Mouse (Mus musculus) testis, postnatal 10 days (tissue): ENCODE data around the gene Arhgef7.
"Not testable (repeated sequence)": the region's sequence is repeated elsewhere in the genome, so short reads cannot be mapped to it uniquely, and the experiment has no call there.

ENCODE experiments used
- DNase-seq: peaks from one replicate; pipeline ENCODE4 v3.0.0; 2021; ENCODE audit warnings: low spot score

Arhgef7 gene

GRCm38 (mm10) chr8:11834691-11835090 lies 107.2 kb downstream of the Arhgef7 start:
- no peak for DNase-seq

- no peak for DNase-seq
These were observed 112.7 kb downstream of the Arhgef7 start, which contains the start of gene Tex29 for GRCm38 (mm10) chr8:11840174-11840573. TSS of gene Tex29 (plus strand) at chr8:11840474.

- no peak for DNase-seq
These were observed 114.0 kb downstream of the Arhgef7 start for GRCm38 (mm10) chr8:11841571-11841970.

DNA sequence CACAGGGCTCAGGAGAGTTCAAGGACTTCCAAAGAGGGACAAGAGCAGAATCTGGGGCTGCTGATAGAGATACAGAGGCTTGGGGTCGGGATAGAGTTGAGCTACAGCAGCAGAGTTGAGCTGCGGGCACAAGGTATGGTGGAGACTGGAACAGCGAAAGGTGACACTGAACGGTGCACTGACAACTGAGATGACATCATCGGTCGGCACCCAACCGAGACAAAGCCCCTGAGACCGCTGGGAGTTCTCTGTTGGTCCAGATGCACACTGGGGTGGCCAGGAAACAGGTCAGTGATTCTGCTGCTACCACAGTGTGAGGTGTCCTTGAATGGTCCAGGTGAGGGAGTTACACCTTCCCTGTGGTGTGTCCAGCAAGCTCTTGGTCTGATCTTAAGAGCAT lies 115.2 kb downstream of the Arhgef7 start:
- DNase-seq, result no peak

- no peak for DNase-seq
These were observed 116.3 kb downstream of the Arhgef7 start for GRCm38 (mm10) chr8:11843677-11844315.

DNA sequence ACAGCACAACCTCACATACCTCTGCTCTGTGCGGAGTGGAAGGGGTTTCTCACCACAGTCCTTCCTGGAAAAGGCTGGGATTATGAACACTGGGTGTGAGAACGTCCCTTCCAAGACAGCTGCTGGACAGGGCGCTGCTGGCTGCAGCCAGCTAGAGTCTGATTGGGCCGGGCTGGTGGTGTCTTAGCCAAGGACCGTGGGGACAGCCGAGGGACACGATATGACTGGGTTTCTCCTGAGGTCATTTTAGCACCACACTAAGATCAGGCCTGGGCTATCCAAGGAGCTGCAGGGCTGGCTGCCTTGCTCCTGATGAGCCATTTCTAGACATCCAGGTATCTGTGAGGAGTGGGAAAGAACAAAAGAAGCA lies 116.8 kb downstream of the Arhgef7 start:
- no peak for DNase-seq

DNA sequence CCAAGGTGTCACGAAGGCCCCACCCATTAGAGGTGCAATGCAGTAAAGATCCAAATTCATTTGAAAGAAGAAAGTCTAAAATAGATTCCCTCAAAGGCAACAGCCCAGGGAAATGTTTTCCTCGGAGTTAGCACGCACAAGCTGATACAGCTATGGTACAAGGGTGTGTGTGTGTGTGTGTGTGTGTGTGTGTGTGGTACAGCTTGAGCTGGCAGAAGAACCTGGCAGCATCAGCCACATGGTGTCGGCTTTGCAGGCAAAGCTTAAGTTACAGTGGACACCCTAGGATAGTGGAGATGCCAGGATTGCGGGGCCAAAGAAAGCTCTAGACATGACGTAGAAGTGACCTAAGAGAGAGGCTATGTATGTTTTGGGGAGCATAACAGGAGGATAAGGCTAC lies 119.3 kb downstream of the Arhgef7 start:
- no peak for DNase-seq

DNA sequence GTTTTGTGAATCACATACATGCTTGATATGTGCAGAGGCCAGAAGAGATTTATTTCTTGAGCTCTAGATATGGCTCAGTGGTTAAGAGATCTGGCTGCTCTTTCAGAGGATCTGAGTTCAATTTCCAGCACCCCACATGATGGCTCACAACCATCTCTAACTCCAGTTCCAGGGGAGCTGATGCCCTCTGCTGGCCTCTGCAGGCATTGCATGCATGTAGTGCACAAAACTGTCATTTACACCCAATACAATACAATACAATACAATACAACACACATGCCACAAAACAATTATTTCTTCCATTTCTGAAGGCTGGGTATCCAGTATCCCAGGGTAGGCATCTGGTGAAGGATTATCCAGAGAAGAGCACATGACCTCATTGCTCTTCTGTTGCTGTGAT lies 140.3 kb downstream of the Arhgef7 start:
- no peak for DNase-seq

- not testable (repeated sequence) for DNase-seq
These were observed 146.7 kb downstream of the Arhgef7 start for GRCm38 (mm10) chr8:11874227-11874626.

- no peak for DNase-seq
These were observed 157.1 kb downstream of the Arhgef7 start for GRCm38 (mm10) chr8:11884646-11885045.
